ENCODE assay signal across 18 mouse cellular contexts in genomic region chr1:151706397-151706752, GRCm38 (mm10). TPM values are rescaled to one million over a fixed set of nuclear protein-coding genes. Genes with fewer than 3 reads are reported as not detected.
DNase-seq lines count a peak whose midpoint lies in the region; ATAC-seq and TF ChIP-seq lines count a peak whose summit lies in the region.
"Had no signal": no experiment of that assay in that cellular context is flagged by ENCODE, and none has a peak within 500 bp of the region (broad histone marks: within the 10 kb centered on the region; RNA-seq: fewer than 3 reads in every experiment).

No protein-coding gene starts in this region.

- DNase-seq in forebrain, embryonic 10.5 days (ENCODE audit: extremely low spot score, low spot score), result no peak
- DNase-seq in limb, embryonic 10.5 days (ENCODE audit: low spot score), result no peak
- DNase-seq in midbrain, postnatal 0 days (ENCODE audit: low spot score), result no peak
- no peak for DNase-seq in gastrocnemius, postnatal 4 days (ENCODE audit: low spot score in 2 of 2)

- 0 out of 2 replicates have a peak, but pooled peaks cover 3% of the 10 kb centered on the region for H3K4me1 ChIP-seq in forebrain, embryonic 16.5 days (replicated peaks; ENCODE audit: control insufficient read depth, insufficient read depth, low read length)
- 0 out of 2 replicates have a peak, but pooled peaks cover 5% of the 10 kb centered on the region for H3K4me1 ChIP-seq in forebrain, embryonic 10.5 days
- H3K4me1 ChIP-seq in limb, embryonic 12.5 days (replicated peaks), result peaks cover 13% of the 10 kb centered on the region
- peaks cover 11% of the 10 kb centered on the region; the same call in 1 of the 2 replicates for H3K4me1 ChIP-seq in limb, embryonic 10.5 days
- H3K4me1 ChIP-seq in midbrain, embryonic 16.5 days (ENCODE audit: control insufficient read depth, insufficient read depth, low read length), result peaks cover 2% of the 10 kb centered on the region; the same call in 1 of the 2 replicates
- H3K4me1 ChIP-seq in midbrain, postnatal 0 days (ENCODE audit: insufficient read depth, low read length), result no peaks in the 10 kb centered on the region
- H3K4me1 ChIP-seq: neural tube, embryonic 12.5 days had no signal

- H3K4me3 ChIP-seq in forebrain, embryonic 16.5 days (replicated peaks; ENCODE audit: low read length), result no peak overlapping the region
- H3K4me3 ChIP-seq in forebrain, embryonic 10.5 days, result no peak overlapping the region
- H3K4me3 ChIP-seq in limb, embryonic 12.5 days (replicated peaks), result no peak overlapping the region
- H3K4me3 ChIP-seq in limb, embryonic 10.5 days, result no peak overlapping the region
- H3K4me3 ChIP-seq in midbrain, embryonic 16.5 days (ENCODE audit: low read depth, low read length), result no peak overlapping the region
- no peak overlapping the region for H3K4me3 ChIP-seq in midbrain, postnatal 0 days (ENCODE audit: low read depth, low read length)
- H3K4me3 ChIP-seq: embryonic facial prominence, embryonic 12.5 days; heart, adult 2 months; heart, embryonic 12.5 days; limb, embryonic 15.5 days; liver, embryonic 15.5 days; myocyte; neural tube, embryonic 12.5 days had no signal

- no peaks in the 10 kb centered on the region for H3K27me3 ChIP-seq in forebrain, embryonic 16.5 days (replicated peaks; ENCODE audit: control insufficient read depth, insufficient read depth, low read length)
- no peaks in the 10 kb centered on the region; the same call in 1 of the 2 replicates for H3K27me3 ChIP-seq in forebrain, embryonic 10.5 days (ENCODE audit: poor library complexity, severe bottlenecking)
- H3K27me3 ChIP-seq in limb, embryonic 12.5 days, result peaks cover 5% of the 10 kb centered on the region; the same call in 1 of the 2 replicates
- H3K27me3 ChIP-seq in limb, embryonic 10.5 days (ENCODE audit: low read depth, poor library complexity, severe bottlenecking), result 0 out of 2 replicates have a peak, but pooled peaks cover 8% of the 10 kb centered on the region
- H3K27me3 ChIP-seq in midbrain, embryonic 16.5 days (ENCODE audit: control insufficient read depth, insufficient read depth, low read depth, low read length), result no peaks in the 10 kb centered on the region
- no peaks in the 10 kb centered on the region for H3K27me3 ChIP-seq in midbrain, postnatal 0 days (ENCODE audit: insufficient read depth, low read length)
- H3K27me3 ChIP-seq: embryonic facial prominence, embryonic 12.5 days; heart, embryonic 12.5 days; limb, embryonic 15.5 days; liver, embryonic 15.5 days; neural tube, embryonic 12.5 days; Patski had no signal

- H3K9me3 ChIP-seq in forebrain, embryonic 16.5 days (ENCODE audit: control insufficient read depth, low read length), result no peaks in the 10 kb centered on the region
- no peaks in the 10 kb centered on the region for H3K9me3 ChIP-seq in forebrain, embryonic 10.5 days
- no peaks in the 10 kb centered on the region for H3K9me3 ChIP-seq in limb, embryonic 12.5 days
- H3K9me3 ChIP-seq in limb, embryonic 10.5 days (replicated peaks), result no peaks in the 10 kb centered on the region
- H3K9me3 ChIP-seq in midbrain, embryonic 16.5 days (replicated peaks; ENCODE audit: control insufficient read depth, low read length, poor library complexity, severe bottlenecking), result no peaks in the 10 kb centered on the region
- H3K9me3 ChIP-seq in midbrain, postnatal 0 days (ENCODE audit: low read length), result no peaks in the 10 kb centered on the region
- H3K9me3 ChIP-seq: embryonic facial prominence, embryonic 12.5 days; G1E; heart, embryonic 12.5 days; limb, embryonic 15.5 days; liver, embryonic 15.5 days; neural tube, embryonic 12.5 days had no signal

- H3K9ac ChIP-seq in forebrain, embryonic 16.5 days (replicated peaks; ENCODE audit: low read depth, low read length), result no peak overlapping the region
- H3K9ac ChIP-seq in limb, embryonic 12.5 days (replicated peaks), result no peak overlapping the region
- H3K9ac ChIP-seq in midbrain, embryonic 16.5 days (ENCODE audit: low read depth, low read length), result no peak overlapping the region
- H3K9ac ChIP-seq in midbrain, postnatal 0 days (replicated peaks; ENCODE audit: low read length, poor library complexity, severe bottlenecking), result no peak overlapping the region
- H3K9ac ChIP-seq: embryonic facial prominence, embryonic 12.5 days; heart, embryonic 12.5 days; limb, embryonic 15.5 days; liver, embryonic 15.5 days; lung, embryonic 14.5 days; neural tube, embryonic 12.5 days had no signal

- no peak overlapping the region for H3K27ac ChIP-seq in forebrain, embryonic 16.5 days (ENCODE audit: low read length)
- no peak overlapping the region for H3K27ac ChIP-seq in forebrain, embryonic 10.5 days
- H3K27ac ChIP-seq in limb, embryonic 12.5 days, result no peak overlapping the region
- H3K27ac ChIP-seq in limb, embryonic 10.5 days, result no peak overlapping the region
- H3K27ac ChIP-seq in midbrain, embryonic 16.5 days (ENCODE audit: low read length), result no peak overlapping the region
- H3K27ac ChIP-seq in midbrain, postnatal 0 days (ENCODE audit: low read depth, low read length), result no peak overlapping the region
- H3K27ac ChIP-seq: embryonic facial prominence, embryonic 12.5 days; heart, adult 2 months; kidney, postnatal 0 days; limb, embryonic 15.5 days; liver, embryonic 15.5 days; neural tube, embryonic 12.5 days had no signal

- no peak overlapping the region for H3K4me2 ChIP-seq in forebrain, embryonic 16.5 days (ENCODE audit: low read length)
- no peak overlapping the region for H3K4me2 ChIP-seq in limb, embryonic 12.5 days
- no peak overlapping the region; the same call in 1 of the 2 replicates for H3K4me2 ChIP-seq in midbrain, embryonic 16.5 days (ENCODE audit: low read length)
- H3K4me2 ChIP-seq in midbrain, postnatal 0 days (ENCODE audit: low read depth, low read length, poor library complexity, severe bottlenecking), result no peak overlapping the region
- H3K4me2 ChIP-seq: embryonic facial prominence, embryonic 12.5 days; limb, embryonic 15.5 days; liver, embryonic 15.5 days; lung, embryonic 14.5 days; neural tube, embryonic 12.5 days had no signal

- TF ChIP-seq CTCF in midbrain, postnatal 0 days (IDR thresholded peaks at IDR 0.05), result no peak

- ATAC-seq in forebrain, embryonic 16.5 days, result peak; percentile 53
- ATAC-seq in limb, embryonic 12.5 days (ENCODE audit: insufficient number of reproducible peaks, insufficient read depth, low FRiP score, low TSS enrichment, low read depth), result 0 out of 2 replicates have a peak, but pooled peaks have one; percentile 15
- 0 out of 2 replicates have a peak, but pooled peaks have one; percentile 20 for ATAC-seq in midbrain, embryonic 16.5 days
- ATAC-seq in midbrain, postnatal 0 days (ENCODE audit: low FRiP score), result no peak
- ATAC-seq: Patski had no signal

- 80% methylated on average over 3 of the region's 3 CpGs for WGBS in forebrain, embryonic 16.5 days
- WGBS in forebrain, embryonic 10.5 days, result 86% methylated on average over 3 of the region's 3 CpGs
- 92% methylated on average over 3 of the region's 3 CpGs for WGBS in limb, embryonic 12.5 days
- WGBS in limb, embryonic 10.5 days, result 90% methylated on average over 3 of the region's 3 CpGs
- 79% methylated on average over 3 of the region's 3 CpGs for WGBS in midbrain, embryonic 16.5 days
- WGBS in midbrain, postnatal 0 days, result 86% methylated on average over 3 of the region's 3 CpGs

- no peaks in the 10 kb centered on the region for H3K36me3 ChIP-seq in forebrain, embryonic 16.5 days (ENCODE audit: control insufficient read depth, insufficient read depth)
- H3K36me3 ChIP-seq in forebrain, embryonic 10.5 days (replicated peaks), result no peaks in the 10 kb centered on the region
- no peaks in the 10 kb centered on the region for H3K36me3 ChIP-seq in limb, embryonic 12.5 days
- no peaks in the 10 kb centered on the region for H3K36me3 ChIP-seq in limb, embryonic 10.5 days
- H3K36me3 ChIP-seq in midbrain, embryonic 16.5 days (ENCODE audit: control insufficient read depth, insufficient read depth, low read length), result no peaks in the 10 kb centered on the region
- no peaks in the 10 kb centered on the region for H3K36me3 ChIP-seq in midbrain, postnatal 0 days (ENCODE audit: insufficient read depth, low read length)
- H3K36me3 ChIP-seq: embryonic facial prominence, embryonic 12.5 days; G1E; heart, embryonic 12.5 days; limb, embryonic 15.5 days; liver, embryonic 15.5 days; neural tube, embryonic 12.5 days had no signal

RNA-seq across cellular contexts. Expression of gene Edem3, which starts 48.8 kb away (rescaled TPM):
- 21.2 and 21.5 TPM in 2 replicates for polyA plus RNA-seq in forebrain, embryonic 16.5 days (2015; fragmentation: Nextera tagmentation; extraction: Ambion mirVana)
- 14.4 and 14.8 TPM in 2 replicates for polyA plus RNA-seq in forebrain, embryonic 10.5 days (2016; fragmentation: Nextera tagmentation; extraction: Ambion mirVana)
- polyA plus RNA-seq in limb, embryonic 12.5 days (2016; fragmentation: Nextera tagmentation; extraction: Ambion mirVana), result 24.5 and 26.5 TPM in 2 replicates
- 12.9 and 17.4 TPM in 2 replicates for polyA plus RNA-seq in limb, embryonic 10.5 days (2016; fragmentation: Nextera tagmentation; extraction: Ambion mirVana)
- polyA plus RNA-seq in midbrain, embryonic 16.5 days (2015; fragmentation: Nextera tagmentation; extraction: Ambion mirVana), result 22.4 and 27.1 TPM in 2 replicates
- 40.8 and 54.0 TPM in 2 replicates for total RNA-seq in midbrain, postnatal 0 days (2014; rRNA removed)
- 11.3 and 13.2 TPM in 2 replicates for polyA plus RNA-seq in midbrain, postnatal 0 days (2015; fragmentation: Nextera tagmentation; extraction: Ambion mirVana)
- 10 to 100 TPM; 38.2 to 39.0 TPM for total RNA-seq in gastrocnemius, postnatal 4 days (2021)
